ENCODE assay signal across 11 mouse cellular contexts in genomic region chr3:146769569-146769939, GRCm38 (mm10). TPM values are rescaled to one million over a fixed set of nuclear protein-coding genes. Genes with fewer than 3 reads are reported as not detected.
DNase-seq lines count a peak whose midpoint lies in the region; ATAC-seq and TF ChIP-seq lines count a peak whose summit lies in the region.
"Had no signal": no experiment of that assay in that cellular context is flagged by ENCODE, and none has a peak within 500 bp of the region (broad histone marks: within the 10 kb centered on the region; RNA-seq: fewer than 3 reads in every experiment).

No protein-coding gene starts in this region.

- TF ChIP-seq CTCF in heart, postnatal 0 days (IDR thresholded peaks at IDR 0.05; ENCODE audit: low read depth), result no peak

- peaks cover 8% of the 10 kb centered on the region for H3K4me1 ChIP-seq in heart, postnatal 0 days (ENCODE audit: control insufficient read depth, insufficient read depth)
- peaks cover 12% of the 10 kb centered on the region; the same call in 1 of the 2 replicates for H3K4me1 ChIP-seq in forebrain, embryonic 14.5 days (ENCODE audit: control insufficient read depth, insufficient read depth, low read length)
- peaks cover 45% of the 10 kb centered on the region for H3K4me1 ChIP-seq in liver, embryonic 12.5 days
- H3K4me1 ChIP-seq in neural tube, embryonic 15.5 days, result peaks cover 40% of the 10 kb centered on the region

- peak overlapping the region; percentile 64 for H3K4me2 ChIP-seq in heart, postnatal 0 days (ENCODE audit: low read depth, low read length)
- peak overlapping the region; percentile 57 for H3K4me2 ChIP-seq in forebrain, embryonic 14.5 days (ENCODE audit: low read length)
- H3K4me2 ChIP-seq in liver, embryonic 12.5 days, result peak overlapping the region; percentile 46
- H3K4me2 ChIP-seq in neural tube, embryonic 15.5 days, result peak overlapping the region; percentile 54

- intact Hi-C loops in heart, postnatal 25 days (cut with DNase I), result no loop called here

- DNase-seq in heart, postnatal 0 days (ENCODE audit: low spot score), result no peak
- no peak for DNase-seq in heart, postnatal 25 days (ENCODE audit: low spot score)
- DNase-seq in forebrain, embryonic 14.5 days (ENCODE audit: low spot score), result peak; percentile 66
- DNase-seq in thymus, postnatal 10 days (ENCODE audit: low spot score in 2 of 2), result no peak
- DNase-seq in kidney, adult 11 months, result no peak
- DNase-seq in Muller cell, postnatal 12 days (ENCODE audit: inconsistent ontology term), result no peak
- DNase-seq: adrenal gland, postnatal 36 days; thymus, postnatal 25 days had no signal

- H3K9ac ChIP-seq in heart, postnatal 0 days (replicated peaks; ENCODE audit: low read depth, low read length), result peak overlapping the region; percentile 15
- H3K9ac ChIP-seq in forebrain, embryonic 14.5 days (ENCODE audit: low read length), result peak overlapping the region; percentile 60
- H3K9ac ChIP-seq in liver, embryonic 12.5 days, result no peak overlapping the region
- peak overlapping the region; percentile 60 for H3K9ac ChIP-seq in neural tube, embryonic 15.5 days (replicated peaks)

- H3K27me3 ChIP-seq in heart, postnatal 0 days (ENCODE audit: control insufficient read depth, insufficient read depth, low read length), result no peaks in the 10 kb centered on the region
- no peaks in the 10 kb centered on the region for H3K27me3 ChIP-seq in forebrain, embryonic 14.5 days (replicated peaks; ENCODE audit: control insufficient read depth, insufficient read depth, low read length)
- no peaks in the 10 kb centered on the region for H3K27me3 ChIP-seq in liver, embryonic 12.5 days (replicated peaks)
- H3K27me3 ChIP-seq in neural tube, embryonic 15.5 days (replicated peaks), result no peaks in the 10 kb centered on the region

- H3K4me3 ChIP-seq in heart, postnatal 0 days (ENCODE audit: low read depth, low read length), result peak overlapping the region; percentile 29
- peak overlapping the region; percentile 31 for H3K4me3 ChIP-seq in forebrain, embryonic 14.5 days (ENCODE audit: low read depth, low read length)
- no peak overlapping the region for H3K4me3 ChIP-seq in liver, embryonic 12.5 days
- peak overlapping the region; percentile 47 for H3K4me3 ChIP-seq in neural tube, embryonic 15.5 days (replicated peaks)

- 23% methylated on average over 2 of the region's 2 CpGs for WGBS in heart, postnatal 0 days
- 1% methylated on average over 2 of the region's 2 CpGs for WGBS in forebrain, embryonic 14.5 days
- WGBS in liver, embryonic 12.5 days (ENCODE audit: insufficient replicate concordance), result 51% methylated on average over 2 of the region's 2 CpGs
- 3% methylated on average over 2 of the region's 2 CpGs for WGBS in neural tube, embryonic 15.5 days

- peak overlapping the region; percentile 68; the same call in 1 of the 2 replicates for H3K27ac ChIP-seq in heart, postnatal 0 days (ENCODE audit: low read depth)
- H3K27ac ChIP-seq in forebrain, embryonic 14.5 days (ENCODE audit: low read depth, low read length), result peak overlapping the region; percentile 81
- H3K27ac ChIP-seq in liver, embryonic 12.5 days, result no peak overlapping the region
- peak overlapping the region; percentile 94 for H3K27ac ChIP-seq in neural tube, embryonic 15.5 days (replicated peaks)
- H3K27ac ChIP-seq: macrophage had no signal

- H3K9me3 ChIP-seq in heart, postnatal 0 days (replicated peaks; ENCODE audit: control insufficient read depth, low read length), result no peaks in the 10 kb centered on the region
- no peaks in the 10 kb centered on the region for H3K9me3 ChIP-seq in forebrain, embryonic 14.5 days (replicated peaks; ENCODE audit: control insufficient read depth, low read length)
- no peaks in the 10 kb centered on the region for H3K9me3 ChIP-seq in liver, embryonic 12.5 days (replicated peaks)
- no peaks in the 10 kb centered on the region for H3K9me3 ChIP-seq in neural tube, embryonic 15.5 days (replicated peaks)

- TF ChIP-seq EP300 in heart, postnatal 0 days (IDR thresholded peaks at IDR 0.05; ENCODE audit: low read depth), result no peak

- H3K36me3 ChIP-seq in heart, postnatal 0 days (replicated peaks; ENCODE audit: control insufficient read depth, insufficient read depth, low read length), result 0 out of 2 replicates have a peak, but pooled peaks cover 5% of the 10 kb centered on the region
- peaks cover 5% of the 10 kb centered on the region; the same call in 1 of the 2 replicates for H3K36me3 ChIP-seq in forebrain, embryonic 14.5 days (ENCODE audit: control insufficient read depth, insufficient read depth, low read length)
- no peaks in the 10 kb centered on the region; the same call in 1 of the 2 replicates for H3K36me3 ChIP-seq in liver, embryonic 12.5 days
- no peaks in the 10 kb centered on the region; the same call in 1 of the 2 replicates for H3K36me3 ChIP-seq in neural tube, embryonic 15.5 days

- no peak for ATAC-seq in heart, postnatal 0 days (ENCODE audit: insufficient read depth, low read depth)
- peak; percentile 66; the same call in 1 of the 2 replicates for ATAC-seq in forebrain, embryonic 14.5 days
- no peak for ATAC-seq in liver, embryonic 12.5 days
- peak; percentile 71 for ATAC-seq in neural tube, embryonic 15.5 days (ENCODE audit: low FRiP score)

RNA-seq across cellular contexts. Expression of gene Prkacb, which starts 43.2 kb away (rescaled TPM):
- total RNA-seq in heart, postnatal 0 days (2014; rRNA removed; ENCODE audit: low replicate concordance), result 53.1 and 58.6 TPM in 2 replicates
- 38.0 and 41.7 TPM in 2 replicates for polyA plus RNA-seq in heart, postnatal 0 days (2015; fragmentation: Nextera tagmentation; extraction: Ambion mirVana)
- total RNA-seq in heart, postnatal 25 days (2021), result 10 to 100 TPM; 61.9 to 64.4 TPM
- polyA plus RNA-seq in forebrain, embryonic 14.5 days (2014; fragmentation: Nextera tagmentation; extraction: Ambion mirVana), result 115 and 159 TPM in 2 replicates
- 22.2 and 23.9 TPM in 2 replicates for polyA plus RNA-seq in liver, embryonic 12.5 days (2016; fragmentation: Nextera tagmentation; extraction: Ambion mirVana)
- 169 and 193 TPM in 2 replicates for polyA plus RNA-seq in neural tube, embryonic 15.5 days (2015; fragmentation: Nextera tagmentation; extraction: Ambion mirVana)

Comparison
In these comparisons a context has a peak if more than half of its experiments do, and no peak if none do; other contexts are left out.
1. ATAC-seq: peak in forebrain, embryonic 14.5 days (single experiment) and neural tube, embryonic 15.5 days (single experiment); none in heart, postnatal 0 days (single experiment) and liver, embryonic 12.5 days (single experiment).
2. Peak in every context shown above with its lines, with median percentiles within 50 percentile points of each other: H3K4me2 ChIP-seq.